Mouse (Mus musculus) bone marrow, adult 2 months (tissue): ENCODE results near the gene Sdsl. TPM values are rescaled to one million over a fixed set of nuclear protein-coding genes. Genes with fewer than 3 reads are reported as not detected.

ENCODE experiments used
- H3K27ac ChIP-seq: fragments of 200-500 bp; 2 replicates; pipeline ENCODE4 v1.5.1; 2012; ENCODE audit warnings: low read depth, mild to moderate bottlenecking, control low read depth, inconsistent platforms, low read length; ENCODE audit not compliant: control insufficient read depth, poor library complexity, insufficient read depth
- H3K4me1 ChIP-seq: fragments of 200-500 bp; 2 replicates; pipeline ENCODE4 v1.6.1; 2011; ENCODE audit warnings: low read length; ENCODE audit not compliant: control insufficient read depth, insufficient read depth
- H3K4me3 ChIP-seq: fragments of 200-500 bp; replicated peaks from 2 replicates; pipeline ENCODE3; 2011; ENCODE audit warnings: mild to moderate bottlenecking, low read depth, low read length, control low read depth; ENCODE audit not compliant: control insufficient read depth
- CTCF ChIP-seq: fragments of 200-500 bp; IDR thresholded peaks from 2 replicates; pipeline ENCODE4 v1.5.1; 2011; ENCODE audit warnings: low read length, control low read depth; ENCODE audit not compliant: control insufficient read depth, insufficient read depth
- POLR2A ChIP-seq: fragments of 200-500 bp; IDR thresholded peaks from 2 replicates; pipeline ENCODE4 v1.6.1; 2011; ENCODE audit warnings: low read depth, mild to moderate bottlenecking, control low read depth, low read length, borderline replicate concordance; ENCODE audit not compliant: control insufficient read depth
- WGBS: fragments of 180-500 bp; shearing (Covaris S2); methylation state at CpG from one replicate; pipeline ENCODE4 v1.1.7; 2018; 5-methylcytosine and 5-hydroxymethylcytosine counted together
- polyA plus RNA-seq: library from polyadenylated mRNA; stranded (reverse); fragments of >200 nt; gene quantifications from 2 replicates; pipeline ENCODE4 v1.2.4, GENCODE M21; 2011; ENCODE audit warnings: low replicate concordance; ENCODE audit not compliant: missing spikeins, insufficient read depth, insufficient read length

The Sdsl gene
- polyA plus RNA-seq, 1 experiment: 11.6 TPM

DNA sequence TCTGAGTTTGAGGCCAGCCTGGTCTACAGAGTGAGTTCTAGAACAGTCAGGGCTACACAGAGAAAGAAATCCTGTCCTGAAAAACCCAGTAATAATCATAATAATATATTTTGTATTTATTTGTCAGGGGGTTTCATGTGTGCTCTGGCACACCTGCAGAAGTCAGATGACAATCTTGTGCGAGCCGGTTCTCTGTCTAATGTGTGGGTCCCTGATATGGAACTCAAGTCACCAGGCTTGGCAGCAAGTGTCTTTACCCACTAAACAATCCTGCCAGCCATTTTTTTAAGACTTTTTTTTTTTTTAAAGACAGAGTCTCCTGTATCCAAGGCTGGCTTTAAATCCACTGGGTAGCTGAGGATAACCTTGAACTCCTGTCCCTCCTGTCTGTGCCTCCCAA, 751 bp upstream of the Sdsl start:
- TF ChIP-seq CTCF: no peak
- no peak for TF ChIP-seq POLR2A
- no peaks in the 10 kb centered on the region for H3K4me1 ChIP-seq
- WGBS: 67% methylated on average over 2 of the region's 2 CpGs
- no peak overlapping the region for H3K27ac ChIP-seq
- H3K4me3 ChIP-seq: no peak overlapping the region

DNA sequence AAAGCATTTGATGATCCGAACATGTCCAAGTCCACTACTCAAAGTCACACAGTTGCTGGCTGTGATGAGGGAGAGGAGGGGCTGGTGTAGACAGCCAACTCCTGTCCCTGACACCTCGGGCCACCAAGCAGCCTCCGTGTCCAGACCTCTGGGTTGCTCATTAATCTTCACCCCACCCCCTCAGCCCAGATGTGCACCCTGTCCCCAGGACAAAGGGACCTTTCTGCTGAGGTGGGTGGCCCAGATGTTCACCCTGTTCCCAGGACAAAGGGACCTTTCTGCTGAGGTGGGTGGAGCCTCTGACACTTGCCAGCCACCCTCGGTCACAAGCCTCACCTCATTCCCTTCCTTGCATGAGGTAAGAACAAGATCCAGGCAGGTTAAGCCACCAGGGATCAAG, 1.1 kb downstream of the Sdsl start:
- Histone ChIP-seq H3K4me1 (no peaks in the 10 kb centered on the region; the same call in 1 of the 2 replicates), H3K27ac (no peak overlapping the region), H3K4me3 (no peak overlapping the region)
- TF ChIP-seq POLR2A (no peak), CTCF (no peak)
- 63% methylated on average over 4 of the region's 4 CpGs for WGBS

DNA sequence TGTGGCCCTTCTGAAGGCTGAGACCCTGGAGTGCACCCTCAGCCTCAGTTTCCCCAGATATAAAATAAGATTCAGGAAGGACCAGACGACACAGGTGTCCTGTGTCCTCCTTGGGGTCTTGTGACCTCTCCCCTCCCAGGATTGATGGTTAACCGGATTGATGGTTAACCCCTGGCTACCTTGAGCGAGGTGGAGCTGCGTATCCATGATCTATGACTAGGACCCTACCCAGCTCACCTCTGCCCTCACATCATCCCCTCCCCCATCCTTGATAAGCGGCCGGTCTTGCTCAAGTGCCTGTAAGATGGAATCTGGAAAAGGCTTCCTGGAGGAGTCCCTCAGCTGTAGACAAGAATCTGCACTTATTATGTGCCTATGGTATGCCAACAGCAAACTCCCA, 3.8 kb downstream of the Sdsl start:
- Histone ChIP-seq H3K4me3 (no peak overlapping the region), H3K27ac (no peak overlapping the region), H3K4me1 (no peaks in the 10 kb centered on the region; the same call in 1 of the 2 replicates)
- 89% methylated on average over 6 of the region's 6 CpGs for WGBS
- TF ChIP-seq POLR2A (no peak), CTCF (no peak)

DNA sequence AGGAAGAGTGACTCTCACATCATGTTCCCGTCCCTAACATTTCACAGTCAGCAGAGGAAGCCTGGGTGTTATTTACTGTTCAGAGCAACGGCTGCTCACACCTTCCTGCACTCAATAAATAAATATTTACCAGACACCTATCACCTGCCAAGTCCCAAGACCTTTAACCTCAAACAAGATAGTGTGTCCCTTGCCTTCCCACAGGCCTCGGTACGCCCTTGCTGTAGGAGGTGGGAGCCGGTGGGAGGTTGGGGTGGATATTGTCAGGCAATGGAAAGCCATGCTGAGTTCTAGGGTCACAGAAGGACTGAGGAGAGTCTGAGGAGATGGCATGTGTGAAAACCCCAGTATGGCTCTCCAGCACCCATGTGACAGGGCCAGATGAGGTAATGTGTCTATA, 4.3 kb downstream of the Sdsl start:
- TF ChIP-seq CTCF: no peak
- TF ChIP-seq POLR2A: no peak
- H3K4me3 ChIP-seq: no peak overlapping the region
- no peak overlapping the region for H3K27ac ChIP-seq
- 80% methylated on average over 5 of the region's 5 CpGs for WGBS
- H3K4me1 ChIP-seq: no peaks in the 10 kb centered on the region; the same call in 1 of the 2 replicates

DNA sequence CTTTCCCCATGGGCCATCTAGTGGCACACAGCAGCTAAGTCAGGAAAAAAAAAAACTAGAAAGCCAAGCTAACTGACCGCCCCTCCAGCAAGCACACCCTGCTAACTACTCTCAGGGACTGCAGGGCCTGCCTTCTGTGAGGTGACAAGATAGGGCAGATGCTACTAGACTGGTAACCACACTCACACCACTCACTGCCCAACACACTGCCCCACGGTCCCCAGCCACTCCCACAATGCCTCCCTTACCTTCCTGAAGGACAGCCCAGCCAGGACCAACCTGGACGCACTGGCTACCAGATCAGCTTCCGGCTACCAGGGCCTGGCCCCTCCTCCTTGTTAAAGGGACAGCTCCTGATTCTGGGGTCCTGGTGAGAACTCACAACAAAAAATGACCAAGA, 5.6 kb downstream of the Sdsl start:
- peak overlapping the region; percentile 52 for H3K4me3 ChIP-seq
- H3K27ac ChIP-seq: no peak overlapping the region
- no peaks in the 10 kb centered on the region; the same call in 1 of the 2 replicates for H3K4me1 ChIP-seq
- 37% methylated on average over 4 of the region's 4 CpGs for WGBS
- TF ChIP-seq POLR2A: no peak
- TF ChIP-seq CTCF: no peak

DNA sequence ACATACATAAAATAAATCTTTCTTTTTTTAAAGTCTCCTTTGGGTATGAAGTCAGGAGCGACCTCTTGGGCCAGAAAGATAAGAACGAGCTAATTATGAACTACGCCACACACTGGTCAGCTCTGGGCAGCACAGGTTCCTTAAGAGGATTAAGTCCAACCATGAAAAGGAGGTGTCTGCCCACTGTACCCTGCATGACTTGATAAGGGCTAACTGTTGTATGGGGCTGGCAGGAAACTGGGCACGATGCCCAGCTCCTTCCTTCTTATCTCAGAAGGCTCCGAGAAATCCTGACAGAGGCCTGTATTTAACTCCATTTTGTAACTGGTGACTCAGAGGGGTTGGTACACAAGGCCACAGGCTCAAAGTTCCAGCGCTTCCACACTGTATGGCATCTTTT, 6.8 kb downstream of the Sdsl start:
- WGBS: 15% methylated on average over 6 of the region's 6 CpGs
- Histone ChIP-seq H3K27ac (no peak overlapping the region), H3K4me3 (no peak overlapping the region), H3K4me1 (no peaks in the 10 kb centered on the region; the same call in 1 of the 2 replicates)
- TF ChIP-seq POLR2A (no peak), CTCF (no peak)

DNA sequence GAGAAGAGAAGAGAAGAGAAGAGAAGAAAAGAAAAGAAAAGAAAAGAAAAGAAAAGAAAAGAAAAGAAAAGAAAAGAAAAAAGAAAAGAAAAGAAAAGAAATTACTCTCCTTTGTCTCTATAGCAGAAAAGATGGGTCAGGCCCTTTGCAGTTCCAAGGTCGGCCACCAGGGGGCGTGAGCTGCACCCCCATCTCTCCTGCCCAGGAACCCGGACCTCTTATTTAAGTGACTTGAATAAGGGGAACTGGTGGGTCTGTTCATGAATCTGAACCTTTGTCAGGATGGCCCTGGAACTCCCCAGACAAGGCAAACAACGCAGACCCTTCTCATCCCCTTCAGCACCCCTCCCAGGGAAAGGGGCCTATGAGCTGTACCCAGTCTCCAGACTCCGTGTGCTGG, 7.5 kb downstream of the Sdsl start:
- 41% methylated on average over 5 of the region's 5 CpGs for WGBS
- Histone ChIP-seq H3K4me3 (no peak overlapping the region), H3K27ac (no peak overlapping the region), H3K4me1 (no peaks in the 10 kb centered on the region; the same call in 1 of the 2 replicates)
- TF ChIP-seq POLR2A: no peak
- TF ChIP-seq CTCF: peak; percentile 65; the same call in 1 of the 2 replicates

DNA sequence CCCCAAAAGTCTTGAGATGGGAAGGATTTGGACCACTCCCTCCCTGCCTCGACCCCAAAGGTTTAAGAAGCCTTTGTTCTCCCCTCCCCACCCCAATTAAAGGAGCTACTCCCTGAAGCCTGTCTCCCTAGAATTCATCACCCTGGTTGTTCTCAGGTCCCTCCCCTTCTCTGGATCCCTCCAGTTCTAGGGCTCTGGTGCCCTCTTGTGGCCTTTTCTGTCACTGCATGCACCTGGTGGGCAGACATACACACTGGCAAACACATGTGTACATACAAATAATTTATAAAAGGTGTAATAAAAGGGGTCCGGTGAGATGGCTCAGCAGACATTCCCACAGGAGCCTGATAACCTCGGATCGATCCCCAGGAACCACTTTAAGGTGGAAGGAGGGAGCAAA, 8.3 kb downstream of the Sdsl start:
- Histone ChIP-seq H3K4me1 (no peaks in the 10 kb centered on the region; the same call in 1 of the 2 replicates), H3K27ac (no peak overlapping the region), H3K4me3 (no peak overlapping the region)
- 81% methylated on average over 4 of the region's 4 CpGs for WGBS
- TF ChIP-seq CTCF (peak; percentile 46), POLR2A (no peak)

DNA sequence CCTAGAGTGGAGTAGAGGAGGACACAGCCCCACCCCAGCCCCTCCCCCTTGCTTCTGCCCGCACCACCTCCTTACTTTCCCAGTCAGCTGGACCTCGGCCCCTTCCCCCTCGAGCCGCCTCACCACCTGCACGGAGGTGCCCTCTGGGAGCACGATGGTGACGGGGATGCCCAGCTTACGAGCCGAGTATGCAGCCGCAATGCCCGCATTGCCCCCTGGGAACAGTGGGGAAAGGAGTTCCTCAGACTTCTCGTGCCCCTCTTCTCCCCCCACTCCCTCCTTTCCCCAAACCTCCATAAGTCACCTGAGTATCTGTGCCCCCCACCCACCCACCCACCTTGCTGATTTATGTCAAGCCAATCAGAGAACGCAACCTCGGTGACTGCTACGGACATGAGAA, 10.7 kb downstream of the Sdsl start:
- H3K4me3 ChIP-seq: no peak overlapping the region
- H3K27ac ChIP-seq: no peak overlapping the region
- 82% methylated on average over 15 of the region's 15 CpGs for WGBS
- no peaks in the 10 kb centered on the region for H3K4me1 ChIP-seq
- TF ChIP-seq CTCF: no peak
- no peak for TF ChIP-seq POLR2A
